Mouse (Mus musculus) CD4-positive, CD25-positive, alpha-beta regulatory T cell, adult 2 months (primary cell): ENCODE measurements around the gene Cldn10.
A peak's percentile ranks its signal among the peaks of the same experiment; 100 is the strongest.
"Not testable (repeated sequence)": the region's sequence is repeated elsewhere in the genome, so short reads cannot be mapped to it uniquely, and the experiment has no call there.

Experiments
- DNase-seq: peaks from one replicate; pipeline ENCODE4 v3.0.0-alpha.2; 2012; ENCODE audit warnings: low read depth, low spot score

Cldn10 gene

DNA sequence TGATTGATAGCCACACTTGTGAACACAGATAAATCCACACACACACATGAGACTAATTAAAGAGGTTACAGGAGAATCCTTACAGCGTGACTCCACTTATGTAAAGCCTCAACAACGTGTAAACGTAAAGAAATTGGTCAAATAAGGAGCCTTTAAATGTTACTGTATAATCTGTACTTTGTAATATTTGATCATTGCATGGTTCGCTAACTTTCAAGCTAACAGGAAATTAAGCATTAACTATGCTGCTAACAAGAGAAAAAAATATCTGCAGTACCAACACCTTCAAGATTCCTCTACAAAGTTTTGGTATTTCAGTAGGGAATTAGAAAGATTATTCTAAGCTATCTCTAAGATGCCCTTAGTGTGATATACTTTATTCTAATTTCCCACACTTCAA, at the start of gene Cldn10:
Gene Cldn10 (plus strand): TSS at position 288 of the 400 bp plus-strand sequence.
- DNase-seq = no peak

DNA sequence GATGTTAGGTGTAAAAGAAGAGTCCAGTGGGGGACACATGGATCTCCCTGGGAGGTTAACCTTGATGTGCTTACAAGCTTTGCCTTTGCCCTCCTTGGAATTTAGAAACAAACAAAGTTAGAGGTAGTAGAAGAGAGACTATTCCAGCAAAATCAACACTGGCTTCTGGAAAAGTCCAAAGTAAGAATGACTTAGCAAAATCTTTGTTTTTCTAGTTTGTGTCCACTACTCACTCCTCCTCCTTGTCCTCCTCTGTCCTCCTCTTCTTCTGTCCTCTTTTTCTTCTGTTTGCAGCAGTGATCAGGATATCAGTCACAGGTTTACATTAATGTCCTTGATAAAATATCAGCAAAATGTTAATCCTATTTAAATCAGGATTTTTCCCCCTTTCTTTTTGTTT, 45.9 kb upstream of the Cldn10 start:
- DNase-seq = no peak

DNA sequence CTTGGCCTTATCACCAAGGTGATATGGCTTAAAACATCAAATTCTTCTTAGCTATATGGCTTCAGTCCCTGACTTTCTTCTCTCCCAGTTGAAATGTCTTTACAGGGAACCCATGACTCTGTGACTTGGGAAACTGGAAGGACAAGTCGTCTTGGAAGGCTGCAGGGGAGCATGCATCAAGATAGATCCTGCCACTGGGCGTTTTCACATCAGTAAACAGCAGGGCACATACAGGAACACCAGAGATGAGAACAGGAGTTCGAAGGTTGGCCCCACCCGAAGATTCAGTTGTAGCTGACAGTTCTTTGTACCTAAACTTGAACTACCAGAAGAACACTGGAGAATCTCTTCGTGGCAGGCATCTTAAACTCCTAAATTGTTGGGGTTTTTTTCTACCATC, 44.8 kb upstream of the Cldn10 start:
- no peak for DNase-seq

DNA sequence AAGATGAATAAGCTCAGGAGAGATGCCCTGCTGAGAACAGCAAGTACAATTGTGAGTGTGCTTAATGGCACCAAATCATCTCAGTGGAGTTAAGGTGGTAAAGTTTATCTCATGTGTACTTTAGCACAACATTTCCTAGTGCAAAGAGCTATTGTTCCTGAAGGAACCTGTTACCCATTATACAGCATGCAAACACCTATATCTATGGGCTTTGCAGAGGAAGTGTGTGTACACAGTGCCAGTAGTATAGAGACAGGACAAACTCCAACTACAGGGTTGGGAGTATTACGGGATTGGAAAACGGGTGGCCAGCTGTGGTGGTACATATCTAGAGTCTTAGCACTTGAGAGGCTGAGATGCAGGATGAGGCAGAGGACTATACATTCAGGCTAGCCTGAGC, 38.6 kb upstream of the Cldn10 start:
- DNase-seq = no peak

DNA sequence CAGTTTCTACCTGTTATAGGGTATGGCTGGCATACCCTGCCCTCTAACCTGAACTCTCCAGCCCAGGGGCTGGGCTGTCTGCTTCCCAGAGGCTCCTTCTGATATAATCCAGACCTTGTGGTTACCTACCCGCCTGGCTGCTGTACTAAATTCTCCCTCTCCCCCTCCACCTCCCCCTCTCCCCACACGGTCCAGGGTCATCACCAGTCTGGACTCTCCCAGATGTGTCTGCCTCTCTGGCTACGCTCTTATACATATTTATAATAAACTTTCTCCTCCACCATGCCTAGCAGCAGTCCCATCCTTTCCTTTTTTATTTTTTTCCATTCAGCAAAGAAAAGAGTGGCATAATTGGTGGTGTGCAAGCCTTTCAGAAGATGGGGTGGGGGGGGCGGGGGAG, 38.0 kb upstream of the Cldn10 start:
- no peak for DNase-seq

DNA sequence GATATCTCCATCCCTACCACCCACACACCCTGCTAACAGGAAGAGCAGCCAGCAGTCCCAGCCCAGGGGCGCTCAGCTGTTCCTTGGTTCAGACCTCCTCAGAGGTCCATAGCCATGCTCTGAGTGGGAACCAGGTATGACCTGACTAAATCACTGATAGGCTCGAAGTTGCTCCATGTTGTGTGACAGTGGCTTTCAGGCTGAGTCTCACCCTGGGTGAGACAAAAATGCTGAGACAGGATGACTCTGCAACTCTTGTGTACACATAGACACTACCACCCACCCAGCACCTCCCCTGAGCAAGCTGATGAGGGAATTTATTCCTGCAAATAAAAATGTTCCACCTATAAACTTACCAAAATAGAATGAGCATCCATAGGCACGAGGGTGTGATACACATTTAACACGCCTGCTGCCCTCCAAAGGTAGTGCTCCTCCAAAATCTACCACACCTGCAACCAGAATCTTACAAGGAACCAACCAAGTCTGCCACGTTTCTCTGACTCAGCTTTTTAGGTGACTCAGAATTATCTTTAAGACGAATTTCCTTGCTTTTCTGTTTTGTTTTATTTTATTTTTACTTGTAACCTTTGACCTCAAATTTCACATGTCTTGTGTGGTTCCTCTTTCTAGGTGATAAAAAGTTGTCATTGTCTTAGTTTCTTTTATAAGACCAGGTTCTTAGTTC, 37.1 kb upstream of the Cldn10 start:
- DNase-seq = no peak

DNA sequence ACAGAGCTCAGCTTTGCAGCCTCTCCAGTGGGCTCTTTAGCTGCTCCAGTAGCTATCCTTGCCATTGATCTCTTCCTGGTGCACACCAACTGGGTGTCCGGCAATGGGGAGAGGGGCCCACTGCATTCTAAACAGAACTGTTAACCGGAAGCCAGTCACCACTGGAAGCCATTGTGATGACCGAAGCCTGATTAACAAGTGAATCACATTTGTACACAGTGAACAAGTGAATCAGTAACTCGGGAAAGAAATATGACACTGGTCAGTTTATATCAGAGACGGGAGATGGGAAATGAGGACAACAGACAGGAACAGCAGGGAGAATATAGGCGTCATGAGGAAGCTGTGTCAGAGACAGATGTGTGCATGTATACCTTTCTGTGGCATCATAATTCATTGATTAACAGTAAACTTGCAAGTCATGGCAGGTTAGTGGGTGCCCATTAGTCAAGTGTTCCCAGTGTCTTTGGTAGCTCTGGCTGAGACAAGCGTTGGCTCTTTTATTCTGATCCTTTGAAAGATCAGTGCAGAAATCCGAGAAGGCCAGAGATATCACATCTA, 36.4 kb upstream of the Cldn10 start:
- DNase-seq = no peak

DNA sequence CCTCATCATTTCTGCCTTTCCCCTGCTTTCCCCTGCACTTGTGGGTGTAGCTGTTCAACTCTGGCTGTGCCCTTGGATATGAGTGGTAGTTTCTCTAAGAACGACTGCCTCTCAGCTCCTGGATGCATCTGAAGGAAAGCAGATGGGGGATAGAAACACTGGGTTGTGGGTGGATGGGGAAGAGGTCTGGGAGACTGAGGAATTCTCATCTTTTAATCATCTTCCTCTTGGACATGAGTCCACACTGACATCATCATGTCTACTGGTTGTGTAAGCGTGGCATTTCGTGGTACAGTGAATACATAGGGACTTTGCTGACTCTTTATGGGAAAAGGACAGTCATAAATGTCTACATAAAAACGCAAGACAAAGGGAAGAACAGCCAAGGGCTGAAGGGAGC, 31.7 kb upstream of the Cldn10 start:
- DNase-seq = no peak

DNA sequence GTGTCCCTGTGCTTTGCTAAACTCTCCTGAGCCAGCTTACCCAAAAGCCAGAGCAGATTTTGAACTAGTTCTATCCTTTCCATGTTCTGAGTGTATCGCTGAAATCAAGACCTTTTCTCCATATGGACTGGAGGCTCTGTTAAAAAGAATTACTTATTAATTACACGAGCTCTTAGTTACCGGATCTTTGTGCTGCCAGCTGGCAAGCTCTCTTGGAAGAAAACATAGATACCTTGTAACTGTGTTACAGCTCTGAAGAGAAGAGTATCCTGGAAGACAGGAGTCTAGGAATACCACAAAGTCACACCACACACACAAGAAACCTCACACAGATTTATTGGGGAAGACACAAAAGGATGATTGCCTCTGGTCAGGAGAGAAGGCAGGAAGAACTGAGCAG, 31.1 kb upstream of the Cldn10 start:
- DNase-seq = no peak

DNA sequence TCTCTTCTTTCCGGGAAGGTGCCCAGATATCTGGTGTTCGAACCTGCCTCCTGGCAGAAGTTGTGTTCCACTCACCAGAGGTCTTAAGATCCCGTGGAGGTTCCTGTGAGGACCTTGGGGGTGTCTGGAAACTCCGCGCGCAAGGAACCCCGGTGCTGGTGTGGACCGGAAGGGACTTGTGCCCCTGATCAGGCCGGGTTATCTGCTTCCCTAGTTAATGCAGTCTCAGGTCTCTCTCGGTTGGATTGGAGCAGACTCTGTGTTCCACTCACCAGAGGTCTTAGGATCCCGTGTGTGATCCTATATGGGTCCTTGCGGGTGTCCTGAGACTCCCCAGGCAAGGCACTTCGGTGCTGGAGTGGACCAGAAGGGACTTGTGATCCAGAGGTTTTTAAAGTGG, 24.3 kb upstream of the Cldn10 start:
- DNase-seq = not testable (repeated sequence)

DNA sequence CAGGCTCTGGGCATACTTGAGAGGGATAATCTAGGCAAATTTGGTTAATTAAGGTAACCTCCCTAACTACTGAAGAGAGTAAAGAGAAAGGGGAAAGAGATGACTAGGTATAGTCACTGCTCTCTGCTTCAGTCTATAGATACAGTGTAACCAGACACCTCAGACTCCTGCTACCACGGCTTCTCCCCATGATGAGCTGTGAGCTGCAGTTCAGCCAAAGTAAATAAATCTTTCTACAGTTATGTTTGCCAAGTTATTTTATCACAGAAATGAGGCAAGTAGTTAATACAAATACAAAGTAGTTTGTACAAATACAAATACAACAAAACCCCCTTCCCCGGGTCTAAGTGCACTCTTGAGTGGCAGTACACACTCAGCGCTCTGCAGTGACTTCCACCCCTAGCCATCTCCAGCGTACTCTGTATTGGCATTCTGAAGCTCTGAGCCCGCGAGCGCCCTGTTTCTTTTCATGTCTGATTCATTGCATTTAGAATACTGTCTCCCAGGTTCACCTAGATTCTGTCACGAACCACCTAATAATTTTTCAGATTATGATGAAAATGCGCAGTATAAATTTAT, 23.7 kb upstream of the Cldn10 start:
- DNase-seq = no peak

DNA sequence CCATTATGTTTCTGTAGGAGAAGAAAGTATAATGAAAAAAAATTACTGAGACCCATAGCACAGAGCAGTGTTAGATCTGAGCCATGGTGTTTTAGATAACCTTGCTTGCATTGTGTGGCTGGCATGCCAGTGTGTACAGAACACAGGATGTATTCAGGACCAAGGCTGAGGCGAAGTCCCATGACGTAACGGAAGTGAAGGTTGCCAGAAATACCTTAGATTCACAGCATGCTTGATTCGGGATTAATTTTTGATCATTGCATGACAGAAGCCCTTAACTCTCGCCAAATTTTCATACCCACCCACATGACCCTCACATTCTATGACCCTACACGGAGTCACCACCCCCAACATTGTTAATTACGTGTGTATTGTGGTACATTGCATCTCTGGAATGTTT, 22.4 kb upstream of the Cldn10 start:
- no peak for DNase-seq

DNA sequence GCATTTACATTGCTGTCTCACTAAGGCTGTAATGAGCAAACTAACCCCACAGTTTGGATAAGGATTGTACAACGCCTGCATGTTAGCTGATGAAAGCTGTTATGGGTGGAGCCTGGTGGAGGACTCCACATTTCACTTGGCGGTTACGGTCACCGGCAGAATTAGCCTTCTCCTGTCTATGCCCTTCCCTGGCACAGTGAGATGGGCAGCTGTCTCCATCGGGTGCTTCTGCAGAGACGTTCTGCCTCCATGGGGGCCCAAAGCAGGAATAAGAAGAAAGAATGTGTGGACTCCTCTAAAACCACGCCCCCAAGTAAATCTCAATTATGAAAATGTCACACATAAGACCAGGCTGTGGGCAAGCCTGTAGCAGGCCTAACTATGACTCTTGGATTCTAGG, 21.8 kb upstream of the Cldn10 start:
- DNase-seq = no peak

DNA sequence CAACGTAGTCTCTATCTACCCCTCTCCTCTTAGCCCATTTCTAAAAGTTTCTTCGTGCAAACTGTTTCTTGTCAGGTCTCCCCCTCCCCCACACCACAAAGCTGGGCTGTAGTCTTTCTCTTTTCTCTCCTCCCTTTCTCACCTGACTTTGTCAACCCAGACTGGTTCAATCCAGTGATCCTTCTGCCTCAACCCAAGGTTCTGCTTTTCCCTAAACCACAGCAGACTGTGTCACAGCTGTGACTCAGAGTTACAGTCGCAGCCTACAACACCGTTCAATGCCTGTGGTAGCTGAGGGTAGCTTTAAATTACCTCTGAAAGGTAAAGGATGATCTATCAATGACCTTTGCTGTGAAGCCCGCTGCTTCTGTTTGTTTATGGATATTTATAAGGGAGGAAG, 21.3 kb upstream of the Cldn10 start:
- DNase-seq = no peak

DNA sequence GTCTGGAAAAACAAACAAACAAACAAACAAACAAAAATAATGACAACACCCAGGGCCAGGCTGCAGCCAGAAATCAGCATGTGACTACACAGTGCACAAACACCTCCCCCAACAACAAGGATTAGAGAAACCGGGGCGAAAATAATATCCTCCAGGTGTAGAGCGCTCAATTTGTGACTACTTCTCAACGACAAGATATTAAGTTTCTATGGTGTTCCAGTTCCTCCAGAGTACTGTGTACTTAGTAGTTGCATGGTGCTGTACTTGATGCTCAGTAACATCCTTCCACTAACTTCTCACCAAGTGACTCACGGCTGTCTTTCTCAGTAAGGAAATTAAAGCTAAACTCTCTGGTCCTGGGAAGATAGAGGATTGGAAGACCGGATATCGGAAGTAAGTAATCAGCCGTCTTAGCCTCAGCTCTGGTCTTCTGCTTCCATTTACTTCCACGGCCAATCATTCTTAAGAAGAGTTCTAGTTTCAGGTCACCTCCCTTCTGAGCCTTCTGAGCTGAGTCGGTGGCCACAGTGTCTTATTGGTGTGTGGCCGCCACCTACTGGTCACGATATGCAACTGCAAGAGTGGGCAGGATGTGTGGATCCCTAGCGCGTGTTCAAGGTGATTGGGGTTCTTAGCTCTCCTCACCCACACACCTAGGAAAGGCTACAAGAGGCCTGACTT, 19.9 kb upstream of the Cldn10 start:
- peak; percentile 88 for DNase-seq

DNA sequence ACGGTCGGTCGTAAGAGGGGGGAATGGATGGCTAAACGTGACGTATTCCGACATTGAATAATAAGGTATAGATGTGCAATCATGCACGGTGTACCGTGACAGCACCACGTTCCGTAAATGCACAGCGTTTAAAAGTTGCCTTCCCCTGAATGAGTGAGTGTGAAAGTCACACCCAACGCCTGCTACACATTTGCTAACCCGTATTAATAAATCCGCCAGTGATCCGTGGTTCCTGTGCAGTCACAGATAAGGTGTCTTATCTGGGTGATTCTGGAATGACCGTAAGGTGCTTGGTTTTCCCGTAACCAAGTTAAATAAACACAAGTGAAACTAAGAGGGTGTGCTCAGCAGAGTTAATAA, 19.4 kb upstream of the Cldn10 start:
- no peak for DNase-seq

DNA sequence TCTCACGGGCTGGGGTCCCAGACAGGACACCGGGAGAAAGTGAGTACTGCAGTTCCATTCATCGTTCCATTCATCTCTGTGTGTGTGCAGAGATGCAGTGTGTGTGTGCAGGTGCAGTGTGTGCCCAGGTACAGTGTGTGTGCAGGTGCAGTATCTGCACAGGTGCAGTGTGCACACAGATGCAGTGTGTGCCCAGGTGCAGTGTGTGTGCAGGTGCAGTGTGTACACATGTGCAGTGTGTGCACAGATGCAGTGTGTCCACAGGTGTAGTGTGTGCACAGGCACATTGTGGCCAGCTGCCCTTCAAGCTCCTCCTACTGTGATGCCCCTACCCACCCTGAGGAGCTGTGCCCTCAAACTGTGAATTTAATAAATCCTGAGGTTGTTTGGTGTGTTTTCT, 14.0 kb upstream of the Cldn10 start:
- DNase-seq = no peak

DNA sequence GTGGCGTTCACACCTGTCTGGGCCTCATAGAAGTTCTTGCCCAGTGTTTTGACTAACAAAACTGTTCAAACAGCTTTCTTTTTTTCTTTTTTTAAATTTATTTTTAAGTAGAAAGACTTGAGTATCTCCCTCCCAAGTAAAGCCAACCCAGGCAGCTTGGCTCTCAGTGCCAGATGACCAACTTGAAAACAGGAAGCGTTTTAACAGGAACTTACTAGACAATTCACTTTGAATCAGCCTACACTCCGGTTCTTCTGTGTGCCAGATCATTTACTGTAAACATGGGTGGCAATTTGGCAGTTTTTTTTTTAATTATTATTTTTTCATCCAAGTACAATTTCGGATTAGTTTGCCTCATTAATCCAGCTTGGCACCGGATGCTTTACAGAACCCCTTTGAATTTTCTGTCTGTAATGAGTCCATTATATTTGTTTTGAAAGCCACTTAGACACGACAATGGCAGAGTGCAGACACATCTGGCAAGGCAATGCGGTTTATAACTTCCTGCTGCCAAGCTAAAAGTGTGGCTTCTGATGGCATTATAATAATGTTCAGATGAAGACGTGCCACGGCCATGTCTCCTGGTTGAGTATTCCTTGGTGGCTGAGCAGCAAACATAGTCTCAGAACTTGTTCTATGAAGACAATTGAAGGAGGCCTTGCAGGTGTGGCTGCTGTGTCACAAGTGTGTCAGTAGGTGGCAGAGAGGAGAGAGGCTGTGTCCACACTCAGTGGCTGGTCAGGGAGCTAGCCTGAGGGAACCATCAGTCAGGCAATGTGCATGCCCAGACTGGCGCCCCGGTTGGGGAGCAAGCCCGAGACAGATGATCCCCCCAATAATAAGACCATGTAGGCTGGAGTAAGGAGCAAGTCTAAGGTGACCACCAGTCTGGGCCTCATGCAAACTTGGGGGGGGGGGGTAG, 12.9 kb upstream of the Cldn10 start:
- DNase-seq = peak; percentile 34

DNA sequence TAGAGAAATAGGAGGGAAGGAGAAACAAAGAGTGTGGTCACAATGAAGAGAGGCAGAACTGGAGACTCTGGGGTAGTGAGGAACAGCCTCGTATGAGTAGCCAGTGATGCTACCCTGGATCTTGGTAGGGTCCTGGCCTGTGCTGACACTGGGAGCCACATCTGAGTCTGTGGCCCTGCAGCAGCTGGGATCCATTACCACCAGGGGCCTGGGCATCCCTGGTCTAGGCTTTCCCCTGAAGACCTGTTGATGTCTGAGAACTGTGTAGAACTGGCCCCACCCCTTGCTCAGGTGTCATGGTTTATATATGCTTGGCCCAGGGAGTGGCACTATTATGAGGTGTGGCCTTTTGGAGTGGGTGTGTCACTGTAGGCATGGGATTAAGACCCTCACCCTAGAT, 12.2 kb upstream of the Cldn10 start:
- no peak for DNase-seq

DNA sequence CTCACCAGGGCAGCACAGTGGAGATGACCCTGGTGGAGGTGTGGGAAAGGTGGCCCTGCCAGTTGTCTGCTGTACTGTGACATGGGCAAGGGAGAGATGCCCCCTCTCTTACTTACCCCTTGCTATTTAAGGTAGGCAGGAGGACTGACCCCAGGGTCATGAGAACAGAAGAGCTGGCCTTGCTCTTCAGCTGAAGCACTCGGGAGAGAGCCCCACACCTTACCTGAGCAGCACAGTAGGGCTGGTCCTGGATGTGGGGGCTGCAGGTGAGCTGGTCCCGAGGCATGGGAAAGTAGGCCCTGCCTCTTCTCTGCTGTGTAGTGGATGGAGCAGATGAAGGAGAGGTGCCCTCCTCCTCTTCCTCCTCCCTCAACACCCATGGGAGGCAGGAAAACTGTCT, 11.3 kb upstream of the Cldn10 start:
- DNase-seq = no peak

DNA sequence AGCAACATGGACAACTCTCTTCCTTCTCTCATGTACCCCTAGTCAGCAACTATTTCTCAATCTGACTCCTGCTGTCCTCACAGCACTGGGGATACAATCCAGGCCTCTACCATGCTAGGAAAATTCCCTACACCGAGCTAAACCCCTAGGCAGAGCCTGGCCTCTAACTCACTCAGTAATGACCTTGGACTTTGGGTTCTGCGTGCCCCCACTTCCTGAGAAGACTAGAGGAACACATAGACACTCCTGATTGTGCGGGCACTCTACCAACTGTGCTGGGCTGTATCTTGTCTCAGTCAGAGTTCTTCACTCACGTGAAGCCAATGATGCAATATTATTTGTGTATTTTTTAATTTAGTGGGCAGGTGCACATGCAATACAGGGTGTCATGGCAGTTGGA, 10.2 kb upstream of the Cldn10 start:
- no peak for DNase-seq

DNA sequence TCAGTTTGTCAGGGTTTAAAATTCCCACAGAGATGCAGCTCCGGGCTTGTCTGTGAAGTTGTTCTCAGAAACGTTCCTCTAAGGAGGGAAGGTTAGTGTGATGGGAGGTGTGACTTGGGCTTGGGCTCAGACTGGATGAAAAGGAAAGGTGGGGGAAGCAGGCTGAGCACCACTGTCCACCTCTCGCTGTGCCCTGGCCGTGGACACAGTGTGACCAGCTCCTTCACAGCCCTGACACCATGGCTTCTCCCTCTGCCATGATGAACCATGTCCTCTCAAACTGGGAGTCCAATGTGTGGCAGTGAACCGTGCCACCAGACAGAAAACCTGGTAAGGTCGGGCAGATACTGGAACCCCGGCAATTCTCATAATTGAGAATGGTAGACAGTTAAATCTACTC, 6.1 kb upstream of the Cldn10 start:
- DNase-seq = no peak
